Mouse (Mus musculus): ENCODE measurements at regions not wholly inside any gene's neighbourhood (a gene's known extent, or its start where the extent isn't known, plus 50 kb on each side); places are given as distances from the start of the nearest gene placed in this dataset.

DNA sequence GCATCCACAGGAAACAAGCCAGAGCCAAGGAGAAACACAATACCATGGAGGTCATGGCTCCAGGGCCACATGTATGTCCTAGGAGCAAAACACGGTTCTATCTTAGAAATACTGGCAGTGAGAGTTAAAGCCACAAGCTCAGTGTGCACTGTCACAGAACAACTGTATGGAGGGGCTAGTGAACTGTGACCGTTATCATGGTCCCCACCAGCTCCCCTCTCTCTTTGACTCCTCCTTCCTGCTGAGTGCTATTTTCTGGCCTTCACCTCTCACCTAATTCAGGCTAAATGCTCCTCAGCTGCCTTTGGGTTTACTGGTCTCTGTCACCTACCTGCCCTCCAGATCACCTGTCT, 712.0 kb downstream of the Vrk1 start:
- TF ChIP-seq POLR2A (IDR thresholded peaks at IDR 0.05; ENCODE audit: borderline replicate concordance, insufficient read depth, low read length) (no peak), CTCF (IDR thresholded peaks at IDR 0.05; ENCODE audit: borderline replicate concordance, insufficient read depth, low read depth, low read length) (no peak)

Data from cerebellum, adult 2 months (tissue).